Mouse (Mus musculus) kidney, embryonic 14.5 days (tissue): ENCODE data around the gene Arpc2. TPM values are rescaled to one million over a fixed set of nuclear protein-coding genes. Genes with fewer than 3 reads are reported as not detected.
A peak's percentile ranks its signal among the peaks of the same experiment; 100 is the strongest.

Source experiments
- ATAC-seq: fragments of 200-750 bp; cut with Nextera tagmentation; 2 replicates; pipeline ENCODE4 v1.8.0; 2017; ENCODE audit warnings: moderate number of reproducible peaks, mild to moderate bottlenecking, moderate TSS enrichment, moderate library complexity; ENCODE audit not compliant: low FRiP score, low TSS enrichment
- H3K27ac ChIP-seq: fragments of 300-500 bp; sonication (generic); 2 replicates; pipeline ENCODE4 v1.5.1; 2014; ENCODE audit warnings: low read depth, mild to moderate bottlenecking, low read length, moderate library complexity, mixed read lengths
- H3K27me3 ChIP-seq: fragments of 300-500 bp; sonication (generic); 2 replicates; pipeline ENCODE4 v1.6.1; 2014; ENCODE audit warnings: mild to moderate bottlenecking, low read length; ENCODE audit not compliant: control insufficient read depth, insufficient read depth
- H3K36me3 ChIP-seq: fragments of 300-500 bp; sonication (generic); 2 replicates; pipeline ENCODE4 v1.6.1; 2014; ENCODE audit warnings: low read length, mixed read lengths; ENCODE audit not compliant: control insufficient read depth, insufficient read depth
- H3K4me1 ChIP-seq: fragments of 300-500 bp; sonication (generic); 2 replicates; pipeline ENCODE4 v1.6.1; 2014; ENCODE audit warnings: low read length, mixed read lengths; ENCODE audit not compliant: control insufficient read depth, insufficient read depth
- H3K4me2 ChIP-seq: fragments of 300-500 bp; sonication (generic); replicated peaks from 2 replicates; pipeline ENCODE4 v1.6.1; 2014; ENCODE audit warnings: low read depth, mild to moderate bottlenecking, low read length
- H3K4me3 ChIP-seq: fragments of 300-500 bp; sonication (generic); 2 replicates; pipeline ENCODE4 v1.5.1; 2014; ENCODE audit warnings: mild to moderate bottlenecking, low read length
- H3K9ac ChIP-seq: fragments of 300-500 bp; sonication (generic); 2 replicates; pipeline ENCODE4 v1.6.1; 2014; ENCODE audit warnings: low read depth, mild to moderate bottlenecking, low read length, moderate library complexity
- H3K9me3 ChIP-seq: fragments of 300-500 bp; sonication (generic); 2 replicates; pipeline ENCODE4 v1.6.1; 2016; ENCODE audit warnings: low read length; ENCODE audit not compliant: control insufficient read depth
- WGBS: fragments of 180-500 bp; shearing (Covaris S2); extraction: QIAGEN DNeasy Blood & Tissue Kit; methylation state at CpG from one replicate; pipeline ENCODE4 v1.1.7; 2014; 5-methylcytosine and 5-hydroxymethylcytosine counted together
- polyA plus RNA-seq: library from polyadenylated mRNA; unstranded; fragments of >200 nt; fragmentation: Nextera tagmentation; extraction: Ambion mirVana; gene quantifications from 2 replicates; pipeline ENCODE4 v1.2.1, GENCODE M21; 2014

Arpc2 gene
- polyA plus RNA-seq, 1 experiment from 2014 or later, result 378 TPM

DNA sequence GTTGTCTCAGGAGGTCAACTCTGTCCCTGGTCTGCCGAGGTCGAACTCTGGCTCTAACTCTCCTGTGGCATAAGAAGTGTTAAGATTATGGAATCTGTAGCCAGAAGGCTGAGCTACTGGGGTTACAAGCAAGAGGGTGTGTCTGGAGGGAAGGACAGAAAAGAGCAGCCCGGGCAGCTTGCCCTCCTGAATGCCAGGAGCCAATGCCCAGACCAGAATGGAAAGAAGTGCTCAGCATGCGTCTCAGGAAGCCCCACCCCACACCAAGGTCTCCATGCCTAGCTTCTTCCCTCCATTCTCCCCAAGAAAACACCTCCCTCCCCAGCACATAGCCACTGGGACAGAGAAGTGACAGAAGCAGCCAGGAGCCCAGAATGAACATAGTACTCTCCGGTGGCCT is 63.1 kb downstream of the Arpc2 start:
- H3K4me3 ChIP-seq, result no peak overlapping the region
- ATAC-seq, result no peak
- no peak overlapping the region for H3K9ac ChIP-seq
- no peaks in the 10 kb centered on the region for H3K9me3 ChIP-seq
- WGBS, result 80% methylated on average over 5 of the region's 5 CpGs
- no peak overlapping the region for H3K4me2 ChIP-seq
- H3K36me3 ChIP-seq, result 0 out of 2 replicates have a peak, but pooled peaks cover 4% of the 10 kb centered on the region
- peaks cover 43% of the 10 kb centered on the region for H3K4me1 ChIP-seq
- H3K27ac ChIP-seq, result no peak overlapping the region
- no peaks in the 10 kb centered on the region for H3K27me3 ChIP-seq

DNA sequence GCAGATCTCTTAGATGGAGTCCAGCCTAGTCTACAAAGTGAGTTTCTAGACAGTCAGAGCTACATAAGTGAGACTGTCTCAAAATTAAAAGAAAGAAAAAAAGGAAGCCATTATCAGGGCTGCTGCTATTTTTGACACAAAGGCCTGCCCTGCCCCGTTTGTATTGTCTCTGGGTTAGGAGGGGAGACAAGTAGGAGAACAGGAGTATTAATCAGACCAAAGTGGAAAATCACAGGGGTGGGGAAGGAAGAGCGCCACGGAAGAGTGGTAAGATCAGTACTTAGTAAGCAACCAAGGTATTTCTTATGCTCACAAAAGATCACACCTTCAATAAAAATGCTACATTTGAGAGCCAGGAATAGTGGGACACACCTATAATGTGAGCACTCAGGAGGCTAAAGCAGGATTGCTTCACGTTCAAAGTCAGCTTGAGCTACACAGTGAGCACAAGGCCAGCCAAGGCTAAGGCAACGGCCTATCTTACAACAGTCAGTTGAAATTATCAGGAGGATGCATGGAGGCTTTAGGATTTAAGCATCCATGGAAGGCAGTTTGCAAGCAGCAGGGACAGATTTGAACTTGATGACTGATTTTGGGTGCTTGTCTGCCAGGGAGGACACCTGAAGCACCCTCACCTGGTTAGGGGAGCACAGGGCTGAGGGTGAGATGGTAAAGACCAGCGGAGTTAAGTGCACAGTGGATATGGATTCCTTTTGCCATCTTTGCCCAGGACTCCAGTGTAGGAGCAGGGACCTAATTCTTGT is 64.6 kb downstream of the Arpc2 start:
- H3K4me2 ChIP-seq, result no peak overlapping the region
- H3K9ac ChIP-seq, result no peak overlapping the region
- no peaks in the 10 kb centered on the region for H3K27me3 ChIP-seq
- H3K36me3 ChIP-seq, result no peaks in the 10 kb centered on the region
- no peak overlapping the region for H3K4me3 ChIP-seq
- H3K4me1 ChIP-seq, result peaks cover 34% of the 10 kb centered on the region
- H3K9me3 ChIP-seq, result no peaks in the 10 kb centered on the region
- no peak overlapping the region for H3K27ac ChIP-seq
- no peak for ATAC-seq
- 87% methylated on average over 6 of the region's 6 CpGs for WGBS

DNA sequence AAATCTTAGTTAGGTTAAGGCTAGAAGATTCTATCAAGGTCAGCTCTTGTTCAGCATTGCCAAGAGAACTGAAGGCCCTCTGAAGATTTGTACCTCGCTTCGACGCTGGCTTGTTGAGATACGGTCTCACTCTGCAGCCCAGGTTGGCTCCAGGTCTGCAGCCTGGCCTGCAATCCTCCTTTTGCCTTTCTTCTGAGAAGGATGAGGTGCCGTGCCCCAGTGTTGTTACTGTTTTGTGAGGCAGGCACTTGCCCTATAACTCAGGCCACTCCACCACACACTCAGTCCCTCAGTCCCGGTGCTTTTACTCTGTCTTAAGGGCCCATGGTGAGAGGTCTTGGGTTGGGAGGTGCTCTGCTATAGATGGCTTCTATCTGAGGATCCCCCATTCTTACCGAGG is 66.3 kb downstream of the Arpc2 start:
- Histone ChIP-seq H3K4me2 (no peak overlapping the region; the same call in 1 of the 2 replicates), H3K9me3 (no peaks in the 10 kb centered on the region), H3K9ac (no peak overlapping the region), H3K36me3 (no peaks in the 10 kb centered on the region), H3K4me1 (peaks cover 17% of the 10 kb centered on the region), H3K27me3 (no peaks in the 10 kb centered on the region), H3K4me3 (no peak overlapping the region), H3K27ac (no peak overlapping the region)
- 72% methylated on average over 7 of the region's 7 CpGs for WGBS
- no peak for ATAC-seq

DNA sequence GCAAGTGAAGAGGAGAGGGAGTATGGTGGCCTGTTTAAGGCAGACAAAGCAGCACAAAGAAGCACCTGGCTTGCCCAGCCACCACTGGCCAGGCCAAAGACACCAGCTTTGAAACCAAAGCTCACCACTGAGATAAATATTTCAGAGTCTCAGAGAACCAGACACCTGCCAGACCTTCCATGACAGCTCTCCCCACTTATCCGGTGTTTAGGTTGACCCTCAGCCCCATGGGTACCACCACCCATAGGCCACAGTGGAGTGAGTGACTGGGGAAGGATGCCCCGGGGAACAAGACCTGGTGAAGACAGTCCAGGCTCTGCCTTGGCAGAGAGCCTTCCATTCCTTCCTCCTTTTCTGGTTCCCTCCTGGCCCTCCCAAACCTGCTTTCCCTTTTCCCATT is 67.0 kb downstream of the Arpc2 start:
- H3K9ac ChIP-seq, result peak overlapping the region; percentile 79; the same call in 1 of the 2 replicates
- 59% methylated on average over 2 of the region's 2 CpGs for WGBS
- no peaks in the 10 kb centered on the region for H3K36me3 ChIP-seq
- H3K9me3 ChIP-seq, result no peaks in the 10 kb centered on the region
- H3K4me1 ChIP-seq, result peaks cover 13% of the 10 kb centered on the region
- H3K4me2 ChIP-seq, result peak overlapping the region; percentile 81; the same call in 1 of the 2 replicates
- no peaks in the 10 kb centered on the region for H3K27me3 ChIP-seq
- H3K27ac ChIP-seq, result no peak overlapping the region
- peak overlapping the region; percentile 70; the same call in 1 of the 2 replicates for H3K4me3 ChIP-seq
- no peak for ATAC-seq

DNA sequence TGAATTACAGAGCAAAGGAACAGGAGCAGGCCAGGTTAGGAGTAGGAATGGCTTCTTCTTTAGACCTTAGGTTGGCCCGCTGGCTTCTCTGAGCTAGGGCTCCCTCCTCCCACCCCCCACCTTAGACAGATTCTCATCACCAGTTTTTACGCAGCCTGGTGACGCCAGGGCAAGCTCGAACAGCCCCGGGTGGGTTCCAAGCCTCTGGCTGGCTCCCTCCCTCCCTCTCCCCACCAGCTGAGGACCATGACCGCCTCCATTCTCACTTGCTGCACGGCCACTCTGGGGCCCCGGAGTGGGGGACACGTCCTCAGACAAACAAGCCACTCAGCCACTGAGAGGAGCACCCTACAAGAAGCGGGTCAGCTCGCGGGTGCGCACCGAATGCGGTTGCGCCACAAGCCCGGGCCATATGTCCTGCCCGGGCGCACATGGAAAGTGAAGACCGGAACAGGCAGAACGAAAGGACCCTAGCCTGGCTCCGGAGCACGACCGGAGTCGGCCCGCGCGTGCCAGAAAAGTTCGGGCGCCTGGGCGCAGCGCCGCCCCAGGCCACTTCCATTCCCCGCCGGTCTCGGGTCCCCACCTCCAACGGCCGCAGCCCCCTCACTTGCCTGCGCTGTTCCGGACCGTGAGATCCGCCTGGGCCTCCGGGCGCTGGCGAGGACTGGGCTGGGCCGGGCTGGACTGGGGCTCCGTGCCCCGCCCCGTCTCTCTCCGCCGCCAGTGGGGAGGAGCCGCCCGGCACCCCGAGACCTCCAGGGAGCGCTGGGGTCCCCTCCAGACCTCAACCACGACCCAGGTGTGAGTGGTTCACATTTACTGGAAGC is 67.8 kb downstream of the Arpc2 start:
- Histone ChIP-seq H3K27me3 (no peaks in the 10 kb centered on the region), H3K9me3 (no peaks in the 10 kb centered on the region), H3K36me3 (no peaks in the 10 kb centered on the region), H3K9ac (peak overlapping the region; percentile 79), H3K4me1 (peaks cover 10% of the 10 kb centered on the region), H3K4me3 (peak overlapping the region; percentile 70), H3K4me2 (peak overlapping the region; percentile 81), H3K27ac (peak overlapping the region; percentile 86)
- under 1% methylated on average over 56 of the region's 56 CpGs for WGBS
- peak; percentile 94 for ATAC-seq

DNA sequence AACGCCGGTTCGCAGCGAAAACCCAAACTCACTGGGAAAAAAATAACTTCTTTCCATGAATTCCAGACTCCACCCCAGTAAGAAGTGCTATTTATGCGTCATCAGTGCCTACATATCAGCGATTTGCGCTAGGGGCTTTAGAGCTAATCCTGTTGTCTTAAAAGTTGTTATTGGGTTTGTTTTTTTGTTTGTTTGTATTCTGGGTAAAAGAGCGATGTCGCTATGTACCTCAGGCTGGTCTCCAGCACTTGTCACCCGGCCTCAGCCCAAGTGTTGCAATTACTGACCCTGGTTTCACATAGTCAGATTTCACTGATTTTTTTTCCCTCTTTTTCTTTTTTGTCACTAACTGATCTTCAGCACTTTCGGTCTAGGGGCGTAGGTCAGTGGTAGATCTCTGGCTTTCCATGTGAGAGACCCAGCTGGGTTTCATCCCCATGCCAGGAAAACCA is 68.5 kb downstream of the Arpc2 start:
- ATAC-seq, result no peak
- no peaks in the 10 kb centered on the region for H3K27me3 ChIP-seq
- 3% methylated on average over 12 of the region's 12 CpGs for WGBS
- peak overlapping the region; percentile 79 for H3K9ac ChIP-seq
- no peaks in the 10 kb centered on the region for H3K36me3 ChIP-seq
- H3K27ac ChIP-seq, result peak overlapping the region; percentile 86
- H3K4me2 ChIP-seq, result peak overlapping the region; percentile 81
- peaks cover 7% of the 10 kb centered on the region for H3K4me1 ChIP-seq
- no peaks in the 10 kb centered on the region for H3K9me3 ChIP-seq
- peak overlapping the region; percentile 70 for H3K4me3 ChIP-seq

DNA sequence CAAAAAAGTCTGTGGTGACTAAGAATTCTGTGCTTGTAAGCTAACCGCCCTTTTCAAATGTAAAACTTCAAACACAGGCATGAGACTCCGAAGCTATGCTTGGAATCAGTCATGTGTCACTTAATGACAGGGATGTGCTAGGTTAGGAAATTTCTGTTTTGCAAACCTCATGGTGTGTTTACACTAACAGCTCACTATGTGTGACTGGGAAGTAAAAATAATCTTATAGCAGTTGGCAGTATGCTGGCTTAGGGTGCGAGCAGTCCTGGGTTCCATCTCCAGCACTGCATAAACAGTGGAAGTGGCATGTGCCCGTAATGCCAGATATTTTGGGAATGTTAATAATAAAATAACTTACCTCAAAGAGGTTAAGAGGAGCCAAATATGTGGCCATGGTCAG is 69.1 kb downstream of the Arpc2 start:
- 68% methylated on average over 4 of the region's 4 CpGs for WGBS

DNA sequence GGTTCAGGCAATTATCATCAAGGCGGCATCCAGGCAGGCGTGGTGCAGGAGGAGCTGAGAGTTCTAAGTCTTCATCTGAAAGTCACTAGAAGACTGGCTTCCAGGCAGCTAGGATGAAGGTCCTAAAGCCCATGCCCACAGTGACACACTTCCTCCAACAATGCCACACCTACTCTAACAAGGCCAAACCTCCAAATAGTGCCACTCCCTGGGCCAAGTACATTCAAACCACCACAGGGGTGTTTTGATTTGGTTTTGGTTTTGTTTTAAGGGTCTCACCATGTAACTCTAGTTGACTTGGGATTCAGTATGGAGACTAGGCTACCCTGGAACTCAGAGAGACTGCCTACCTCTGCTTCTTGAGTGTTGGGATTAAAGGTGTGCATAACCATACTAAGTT is 69.6 kb downstream of the Arpc2 start, which contains the start of gene Tmbim1:
Gene Tmbim1, minus strand, starts transcription at position 101 of the 400 bp plus-strand sequence.
- ATAC-seq, result no peak
- H3K4me3 ChIP-seq, result peak within 1 kb of the TSS; percentile 70
- H3K36me3 ChIP-seq, result no peaks in the 10 kb centered on the region
- peak within 1 kb of the TSS; percentile 81 for H3K4me2 ChIP-seq
- peaks cover 6% of the 10 kb centered on the region for H3K4me1 ChIP-seq
- H3K9ac ChIP-seq, result peak within 1 kb of the TSS; percentile 79; the same call in 1 of the 2 replicates
- H3K27me3 ChIP-seq, result no peaks in the 10 kb centered on the region
- WGBS, result 85% methylated on average over 2 of the region's 2 CpGs
- peak within 1 kb of the TSS; percentile 86; the same call in 1 of the 2 replicates for H3K27ac ChIP-seq
- no peaks in the 10 kb centered on the region for H3K9me3 ChIP-seq

More for the DNA sequence above, 69.1 kb downstream of the Arpc2 start:
- no peak for ATAC-seq
- no peaks in the 10 kb centered on the region for H3K27me3 ChIP-seq
- no peak overlapping the region for H3K4me2 ChIP-seq
- H3K9me3 ChIP-seq, result no peaks in the 10 kb centered on the region
- H3K4me3 ChIP-seq, result no peak overlapping the region
- peaks cover 6% of the 10 kb centered on the region for H3K4me1 ChIP-seq
- no peak overlapping the region for H3K27ac ChIP-seq
- no peaks in the 10 kb centered on the region for H3K36me3 ChIP-seq
- H3K9ac ChIP-seq, result no peak overlapping the region
